9 mouse cellular contexts compared by ENCODE assay signal in the genomic region with DNA sequence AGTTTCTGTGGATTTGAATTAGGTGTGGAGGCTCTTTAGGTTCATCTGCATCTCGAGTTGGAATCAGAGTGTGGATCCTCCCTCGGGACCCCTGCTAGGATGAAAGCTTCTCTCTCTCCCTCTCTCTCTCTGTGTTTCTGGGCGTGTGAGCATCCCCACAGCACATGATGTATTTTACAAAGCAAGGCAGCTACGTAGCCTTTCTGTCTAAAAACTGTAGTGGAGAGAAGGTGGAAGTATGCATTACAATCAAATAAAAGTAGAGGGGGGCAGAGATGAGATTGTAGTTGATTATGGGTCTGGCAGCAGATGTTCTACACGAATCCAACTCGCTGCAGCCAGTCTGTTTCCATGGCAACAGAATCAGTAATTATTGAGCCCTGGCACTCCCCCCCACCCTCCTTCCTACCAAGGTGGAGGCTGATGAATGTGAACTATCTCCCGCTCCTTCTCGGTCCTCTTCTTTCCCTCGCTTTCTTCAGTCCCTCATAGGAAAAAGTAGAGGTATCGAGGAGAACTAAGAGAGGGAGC.
A peak's percentile ranks its signal among the peaks of the same experiment; 100 is the strongest.
DNase-seq lines count a peak whose midpoint lies in the region; ATAC-seq lines count a peak whose summit lies in the region.
"Had no signal": no experiment of that assay in that cellular context is flagged by ENCODE, and none has a peak within 500 bp of the region (broad histone marks: within the 10 kb centered on the region; RNA-seq: fewer than 3 reads in every experiment).

No protein-coding gene starts in this region.

- 0 out of 2 replicates have a peak overlapping the region, but pooled peaks have one; percentile 8 for H3K4me2 ChIP-seq in embryonic facial prominence, embryonic 15.5 days (replicated peaks)
- H3K4me2 ChIP-seq: lung, embryonic 14.5 days had no signal

- H3K9me3 ChIP-seq in embryonic facial prominence, embryonic 15.5 days (replicated peaks) = no peaks in the 10 kb centered on the region

- no peak overlapping the region for H3K27ac ChIP-seq in embryonic facial prominence, embryonic 15.5 days (replicated peaks)

- DNase-seq in layer of hippocampus, adult 18-20 months (ENCODE audit: low spot score in 2 of 2) = peak; percentile 42 to 57
- DNase-seq in layer of hippocampus, postnatal 25 days (ENCODE audit: extremely low spot score in 1 of 2, low spot score in 1 of 2) = no peak
- DNase-seq in left cerebral cortex, adult 9 months (ENCODE audit: low spot score in 2 of 2) = peak; percentile 50 to 59
- peak; percentile 45 for DNase-seq in retina, postnatal 1 day
- DNase-seq in adrenal gland, adult 18-20 months (ENCODE audit: low spot score in 2 of 2) = no peak
- DNase-seq in lung, postnatal 14 days = no peak
- no peak for DNase-seq in adrenal gland, adult (ENCODE audit: inconsistent age in 2 of 2, low spot score in 1 of 2)

- 40% methylated on average over 10 of the region's 10 CpGs for WGBS in embryonic facial prominence, embryonic 15.5 days

- no peaks in the 10 kb centered on the region for H3K36me3 ChIP-seq in embryonic facial prominence, embryonic 15.5 days

- H3K9ac ChIP-seq in embryonic facial prominence, embryonic 15.5 days = no peak overlapping the region
- H3K9ac ChIP-seq: lung, embryonic 14.5 days had no signal

- no peak overlapping the region for H3K4me3 ChIP-seq in embryonic facial prominence, embryonic 15.5 days (replicated peaks)

- ATAC-seq in embryonic facial prominence, embryonic 15.5 days (ENCODE audit: insufficient number of reproducible peaks, low FRiP score, low TSS enrichment, low read depth) = no peak

- no peaks in the 10 kb centered on the region for H3K4me1 ChIP-seq in embryonic facial prominence, embryonic 15.5 days

- no peaks in the 10 kb centered on the region for H3K27me3 ChIP-seq in embryonic facial prominence, embryonic 15.5 days

Comparison
In these comparisons a context has a peak if more than half of its experiments do, and no peak if none do; other contexts are left out.
1. DNase-seq: peak in layer of hippocampus, adult 18-20 months (2 of 2), left cerebral cortex, adult 9 months (2 of 2) and retina, postnatal 1 day (single experiment); none in layer of hippocampus, postnatal 25 days (0 of 2), adrenal gland, adult 18-20 months (0 of 2), lung, postnatal 14 days (single experiment) and adrenal gland, adult (0 of 2).